Mouse (Mus musculus) myocyte (in vitro differentiated cells): ENCODE data around the gene Bik.

Experiments
- POLR2A ChIP-seq: IDR thresholded peaks from one replicate; pipeline ENCODE4 v1.6.1; 2011; ENCODE audit warnings: low read depth, mild to moderate bottlenecking, control low read depth, moderate library complexity; ENCODE audit not compliant: insufficient read length
- SRF ChIP-seq: IDR thresholded peaks from one replicate; pipeline ENCODE4 v1.6.1; 2011; ENCODE audit warnings: low read depth; ENCODE audit not compliant: control insufficient read depth, insufficient read length

GRCm38 (mm10) chr15:83582931-83583330, 56.3 kb downstream of the Bik start:
- no peak for TF ChIP-seq POLR2A
- no peak for TF ChIP-seq SRF
